Mouse (Mus musculus) ES-Bruce4 (cell line): ENCODE measurements around the gene Tnfrsf9.

Source experiments
- CTCF ChIP-seq: IDR thresholded peaks from one replicate; pipeline ENCODE4 v1.8.1; 2011; ENCODE audit warnings: low read depth, low read length
- EP300 ChIP-seq: IDR thresholded peaks from 2 replicates; pipeline ENCODE4 v1.6.1; 2011; ENCODE audit warnings: low read depth, low read length; ENCODE audit not compliant: insufficient read depth
- POLR2A ChIP-seq: IDR thresholded peaks from one replicate; pipeline ENCODE4 v1.8.1; 2011; ENCODE audit warnings: low read length; ENCODE audit not compliant: insufficient read depth

- TF ChIP-seq CTCF (no peak), POLR2A (no peak), EP300 (no peak)
Measured at GRCm38 (mm10) chr4:150902062-150902461, 12.3 kb upstream of the Tnfrsf9 start.
